Mouse (Mus musculus) E14TG2a.4 (cell line): ENCODE measurements around the gene Fance.

ENCODE experiments used
- CTCF ChIP-seq: conservative IDR thresholded peaks from 2 replicates; pipeline ENCODE4 v1.5.1; 2014; ENCODE audit warnings: low read length
- NANOG ChIP-seq: IDR thresholded peaks from 2 replicates; pipeline ENCODE4 v1.6.1; 2014; ENCODE audit warnings: borderline replicate concordance, low read length, mixed read lengths
- POU5F1 ChIP-seq: IDR thresholded peaks from 2 replicates; pipeline ENCODE4 v1.6.1; 2014; ENCODE audit warnings: low read length, borderline replicate concordance

DNA sequence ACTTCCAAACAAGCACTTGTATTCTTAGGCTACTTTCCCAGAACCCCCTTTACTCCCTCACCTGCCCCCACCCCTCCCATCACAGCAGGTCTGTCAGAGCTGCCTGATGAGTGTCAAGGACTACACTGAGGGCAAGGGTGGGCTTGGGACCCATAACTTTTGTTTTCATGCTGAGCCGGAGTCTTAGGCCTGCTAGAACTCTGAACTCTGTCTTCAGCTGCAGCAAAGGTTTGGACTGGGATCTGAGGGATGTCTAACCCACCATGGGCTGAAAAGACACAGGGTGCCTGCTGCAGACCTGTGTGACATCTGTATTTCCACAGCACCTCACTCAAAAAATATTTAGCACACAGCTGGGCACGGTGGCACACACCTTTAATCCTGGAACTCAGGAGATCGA is 13.6 kb downstream of the Fance start:
- TF ChIP-seq CTCF: no peak
- TF ChIP-seq POU5F1: no peak
- no peak for TF ChIP-seq NANOG
